Mouse (Mus musculus) heart, adult 18-20 months (tissue): ENCODE data around the gene Lhpp. TPM values are rescaled to one million over a fixed set of nuclear protein-coding genes. Genes with fewer than 3 reads are reported as not detected.

Experiments
- DNase-seq, 2 experiments: peaks; one replicate each; pipeline ENCODE4 v3.0.0; 2021 to 2022; ENCODE audit warnings: mixed read lengths in 1 of 2
- long read RNA-seq, 2 experiments: library from polyadenylated mRNA; stranded (forward); transcript quantifications; one replicate each; pipeline ENCODE4 v2.0.0; 2021
- total RNA-seq, 2 experiments: library from RNA; stranded (reverse); gene quantifications; 2 replicates each; pipeline ENCODE4 v1.2.3; 2021

Lhpp gene
- total RNA-seq: 10 to 100 TPM; 14.3 to 16.4 TPM
- long read RNA-seq, experiment 1, transcript Lhpp-201 (7 exons, 1,612 nt): major isoform, 15 of 20 reads
- long read RNA-seq, experiment 1, partial matches to known transcripts: 2 of 20 reads
- long read RNA-seq, experiment 1, other reads (novel, unspliced or antisense): 3 of 20 reads
- long read RNA-seq, experiment 2, partial matches to known transcripts: 0 of 4 reads
- long read RNA-seq, experiment 2, other reads (novel, unspliced or antisense): 0 of 4 reads

- peak; percentile 87 to 88 for DNase-seq
Observed at GRCm38 (mm10) chr7:132610468-132611318, at the start of gene Lhpp. TSS of gene Lhpp (plus strand) at chr7:132610638.

DNA sequence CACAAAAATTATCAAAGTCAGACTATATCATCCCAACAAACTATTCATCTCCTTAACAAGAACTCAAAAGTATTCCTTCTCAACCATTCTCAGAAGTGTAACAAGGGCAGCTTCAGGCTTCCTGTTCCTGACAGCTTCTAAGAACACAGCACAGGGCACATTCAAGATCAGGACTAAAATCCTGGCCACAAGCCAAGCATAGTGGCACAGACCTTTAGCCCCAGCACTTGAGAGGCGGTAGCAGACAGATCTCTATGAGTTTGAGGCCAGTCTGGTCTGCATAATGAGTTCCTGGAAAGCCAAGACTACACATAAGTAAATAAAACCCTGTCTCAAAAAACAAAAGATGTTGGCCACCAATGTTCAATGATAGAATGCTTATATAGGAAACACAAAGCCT is 44.6 kb upstream of the Lhpp start:
- no peak for DNase-seq

DNA sequence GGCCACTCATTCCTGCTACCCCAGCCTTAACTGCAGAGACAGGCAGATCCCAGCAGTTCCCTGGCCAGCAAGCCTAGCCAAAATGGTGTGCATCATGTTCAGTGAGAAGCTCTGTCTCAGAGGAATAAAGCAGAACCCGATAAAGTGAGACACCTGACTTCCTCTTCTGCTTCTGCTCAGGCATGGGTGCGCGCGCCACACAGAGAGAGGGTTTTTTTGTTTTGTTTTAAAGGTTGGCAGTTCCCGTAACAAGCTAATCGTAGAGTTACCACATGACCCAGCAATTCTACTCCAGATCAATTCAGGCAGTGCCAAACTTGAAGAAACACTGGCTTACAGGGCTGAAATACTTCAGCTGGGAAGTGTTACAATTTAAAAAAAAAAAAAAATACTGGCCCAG is 41.6 kb upstream of the Lhpp start:
- peak; percentile 55 to 60 for DNase-seq

DNA sequence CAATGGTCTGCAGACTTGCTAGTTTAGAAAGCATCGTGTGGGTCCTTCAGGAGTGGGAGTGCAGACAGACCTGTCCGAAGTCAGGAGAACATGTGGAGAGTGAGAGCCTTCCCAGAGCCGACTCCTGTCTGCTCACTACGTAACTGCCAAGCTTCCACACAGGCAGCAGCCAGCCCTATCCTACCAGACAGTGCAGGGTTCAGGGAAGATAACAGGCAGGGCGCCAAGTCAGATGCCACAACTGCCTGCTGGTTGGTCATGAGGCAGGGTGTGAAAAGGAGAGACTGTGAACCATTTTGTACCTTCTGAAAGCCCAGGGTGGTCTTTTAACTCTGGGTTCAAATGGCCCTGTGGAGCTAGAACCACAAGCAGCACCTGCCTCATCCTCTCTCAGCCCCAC is 40.4 kb upstream of the Lhpp start:
- DNase-seq: peak; percentile 67 to 71

- peak; percentile 60 to 61 for DNase-seq
Observed at GRCm38 (mm10) chr7:132571481-132571880, 39.0 kb upstream of the Lhpp start.

DNA sequence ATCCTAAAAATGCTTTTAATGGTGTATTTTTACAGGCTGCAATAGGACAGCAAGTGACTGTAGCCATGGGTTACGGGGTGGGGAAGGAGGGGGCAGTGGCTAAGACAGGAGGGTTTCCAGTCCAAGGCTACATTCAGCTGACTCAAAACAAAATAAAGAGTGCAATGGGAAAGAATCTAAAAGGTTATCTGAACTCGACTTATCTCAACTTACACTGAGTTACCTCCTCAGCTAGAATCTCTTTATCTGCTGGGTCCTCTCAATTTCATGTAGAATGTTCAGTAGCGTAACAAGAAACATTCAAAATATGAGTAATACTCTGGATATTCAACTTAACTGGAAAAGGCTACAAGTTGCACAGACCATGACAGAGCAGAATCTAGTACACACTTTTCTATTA is 37.7 kb upstream of the Lhpp start:
- DNase-seq: no peak

- no peak for DNase-seq
Observed at GRCm38 (mm10) chr7:132573205-132573604, 37.2 kb upstream of the Lhpp start.

- no peak for DNase-seq
Observed at GRCm38 (mm10) chr7:132574646-132575045, 35.8 kb upstream of the Lhpp start.

- DNase-seq: peak; percentile 86 to 88
Observed at GRCm38 (mm10) chr7:132575623-132576022, 34.8 kb upstream of the Lhpp start.

DNA sequence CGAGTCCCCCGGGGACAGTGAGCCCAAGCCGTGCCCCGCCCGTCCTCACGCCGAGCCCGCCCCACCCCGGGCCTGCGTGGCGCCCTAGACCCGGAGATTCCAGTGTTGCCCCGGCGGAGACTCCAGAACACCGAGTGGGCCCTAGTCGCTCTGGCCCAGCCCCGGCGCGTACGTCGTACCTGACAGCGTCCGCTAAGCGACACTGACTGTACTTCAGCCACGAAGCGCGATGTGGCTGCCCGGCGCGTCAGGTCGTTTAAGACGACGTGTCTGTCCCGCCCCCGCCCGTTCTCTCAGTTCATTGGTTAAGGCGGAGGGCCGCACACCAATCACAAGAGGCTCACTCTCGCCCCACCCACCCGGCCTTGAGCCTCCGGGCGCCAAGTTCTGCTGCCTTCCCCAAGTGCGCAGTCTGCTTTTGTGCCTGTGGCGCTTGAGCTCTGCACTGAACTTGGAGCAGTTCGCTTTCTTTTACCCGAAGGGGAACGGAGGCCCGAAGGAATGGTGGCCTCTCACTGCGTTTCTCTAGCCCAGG is 34.3 kb upstream of the Lhpp start, which contains the start of gene Oat:
Oat (minus strand) TSS at position 283 of the 535 bp plus-strand sequence.
- peak; percentile 95 to 97 for DNase-seq

DNA sequence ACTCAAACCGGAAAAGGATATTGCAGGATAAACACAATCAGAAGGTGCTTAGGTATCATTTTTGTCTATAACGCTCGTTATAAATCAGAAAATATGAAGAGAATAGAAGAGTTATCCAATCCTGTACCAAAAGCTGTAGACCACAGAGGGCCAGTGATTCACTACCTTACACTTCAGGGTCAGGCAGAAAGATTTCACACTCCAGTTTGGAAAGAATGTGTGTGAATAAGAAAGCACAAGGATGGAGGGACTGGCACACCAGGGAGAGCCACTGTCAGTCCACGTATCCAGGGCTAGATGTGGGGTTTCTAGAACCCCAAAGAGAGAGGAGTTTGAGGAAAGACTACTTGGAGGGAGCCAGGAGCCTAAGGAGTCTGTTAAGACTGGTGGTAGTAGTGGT is 33.5 kb upstream of the Lhpp start:
- no peak for DNase-seq

DNA sequence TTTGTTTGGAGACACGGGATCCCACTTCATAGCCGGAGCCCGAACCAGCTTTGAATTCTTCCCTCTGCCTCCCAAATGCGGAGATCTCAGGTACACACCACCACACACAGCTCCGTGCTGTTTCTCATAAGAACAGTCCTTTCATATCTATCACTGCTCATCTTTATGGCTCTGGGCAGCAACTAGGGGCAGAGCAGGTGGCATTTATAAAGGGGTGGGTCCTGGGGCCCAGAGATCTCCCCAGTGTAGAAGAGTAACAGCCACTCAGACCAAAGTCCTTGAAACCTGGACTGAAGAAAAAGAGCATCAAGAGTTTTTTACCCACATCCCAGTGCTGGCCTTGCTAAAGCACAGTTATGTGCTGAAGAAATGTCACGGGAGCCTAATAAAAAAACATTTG is 29.9 kb upstream of the Lhpp start:
- no peak for DNase-seq

DNA sequence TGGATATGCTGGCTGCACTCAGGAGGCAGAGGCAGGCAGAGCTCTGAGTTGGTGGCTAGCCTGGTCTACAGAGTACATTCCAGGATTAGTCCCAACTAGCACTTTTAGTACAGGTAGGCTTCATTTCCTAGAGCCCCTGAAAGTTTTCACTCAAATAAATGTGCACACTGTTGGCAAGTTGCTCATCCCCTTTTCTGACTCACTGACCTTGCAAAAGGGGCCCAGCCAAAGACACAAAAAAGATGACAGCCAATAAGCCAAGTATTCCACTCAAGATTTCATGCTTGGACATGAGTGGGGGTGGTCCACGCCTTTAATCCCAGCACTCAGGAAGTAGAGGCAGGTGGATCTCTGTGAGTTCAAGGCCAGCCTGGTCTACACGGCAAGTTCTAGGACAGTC is 29.0 kb upstream of the Lhpp start:
- DNase-seq: no peak

GRCm38 (mm10) chr7:132585695-132586491 is 24.5 kb upstream of the Lhpp start:
- DNase-seq: no peak

GRCm38 (mm10) chr7:132587167-132587566 is 23.3 kb upstream of the Lhpp start:
- no peak for DNase-seq

DNA sequence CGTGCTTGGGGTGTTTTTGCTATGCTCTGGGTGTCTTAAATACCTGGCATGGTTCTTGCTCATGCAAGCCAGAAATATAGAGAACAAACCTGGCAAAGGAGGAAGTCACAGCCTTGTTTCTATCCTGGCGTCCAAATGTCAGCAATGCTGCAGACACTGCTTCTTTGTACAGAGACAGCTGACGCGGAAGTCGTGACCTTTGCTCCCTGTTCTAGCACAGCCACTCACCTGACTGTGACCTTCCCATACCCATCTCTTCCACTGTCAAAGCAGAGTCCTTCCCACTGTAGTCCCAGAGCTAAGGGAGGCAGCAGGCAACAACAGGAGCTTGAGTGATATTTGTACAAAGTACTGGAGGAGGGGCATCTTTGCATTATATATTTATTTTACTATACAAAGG is 20.8 kb upstream of the Lhpp start:
- DNase-seq: no peak

DNA sequence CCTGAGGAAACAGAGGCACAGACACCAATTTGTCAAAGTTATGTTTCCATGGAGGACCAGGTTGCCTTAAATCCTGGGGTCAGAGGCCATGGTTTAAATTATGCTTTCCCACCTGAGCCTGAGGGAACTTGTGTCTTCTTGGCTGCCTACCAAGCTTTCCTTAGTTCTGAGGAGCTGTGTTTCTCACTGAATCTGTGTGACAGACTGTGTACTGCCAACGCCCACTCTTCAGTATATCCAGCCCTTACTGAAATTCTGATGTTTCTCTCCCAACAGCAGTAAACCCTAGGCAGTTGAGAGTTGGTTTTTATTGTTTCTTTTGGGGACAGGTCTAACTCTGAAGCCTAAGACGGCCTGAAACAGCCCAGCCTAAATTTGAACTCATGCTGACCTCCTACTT is 16.7 kb upstream of the Lhpp start:
- DNase-seq: no peak

- DNase-seq: no peak
Observed at GRCm38 (mm10) chr7:132594325-132594724, 16.1 kb upstream of the Lhpp start.

- DNase-seq: no peak
Observed at GRCm38 (mm10) chr7:132595787-132596186, 14.7 kb upstream of the Lhpp start.

DNA sequence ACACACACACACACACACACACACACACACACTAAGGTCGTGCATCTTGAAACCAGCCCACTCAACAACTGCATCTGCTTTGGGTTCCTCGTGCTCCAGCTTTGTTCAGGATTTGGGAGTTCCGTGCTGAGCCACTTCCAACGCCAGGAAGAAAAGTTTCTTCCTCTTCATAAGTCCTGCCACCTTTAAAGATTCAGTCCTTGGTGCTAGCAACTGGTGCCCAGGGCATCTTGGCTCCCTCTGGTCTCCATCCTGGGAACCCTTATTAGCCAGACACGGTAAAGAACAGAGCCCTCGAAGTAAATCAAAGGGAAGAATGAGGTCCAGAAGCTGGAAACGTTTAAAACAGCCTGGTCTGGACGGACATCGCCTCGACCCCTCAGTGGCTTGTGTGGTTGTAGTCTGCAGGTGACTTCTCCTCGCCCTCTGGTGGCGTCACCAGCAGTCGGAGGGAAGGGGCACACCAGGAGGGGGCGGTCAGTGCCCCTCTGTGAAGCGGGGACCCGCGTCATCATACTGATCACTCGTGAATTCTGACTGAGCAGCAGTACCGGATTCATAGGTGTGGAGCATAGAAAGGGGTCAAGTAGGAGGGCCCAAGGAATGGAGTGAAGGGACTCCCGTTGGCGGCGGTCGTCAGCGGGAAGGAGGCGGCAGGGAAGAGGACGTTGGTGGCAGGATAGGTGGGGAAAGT is 13.7 kb upstream of the Lhpp start:
- DNase-seq: no peak

DNA sequence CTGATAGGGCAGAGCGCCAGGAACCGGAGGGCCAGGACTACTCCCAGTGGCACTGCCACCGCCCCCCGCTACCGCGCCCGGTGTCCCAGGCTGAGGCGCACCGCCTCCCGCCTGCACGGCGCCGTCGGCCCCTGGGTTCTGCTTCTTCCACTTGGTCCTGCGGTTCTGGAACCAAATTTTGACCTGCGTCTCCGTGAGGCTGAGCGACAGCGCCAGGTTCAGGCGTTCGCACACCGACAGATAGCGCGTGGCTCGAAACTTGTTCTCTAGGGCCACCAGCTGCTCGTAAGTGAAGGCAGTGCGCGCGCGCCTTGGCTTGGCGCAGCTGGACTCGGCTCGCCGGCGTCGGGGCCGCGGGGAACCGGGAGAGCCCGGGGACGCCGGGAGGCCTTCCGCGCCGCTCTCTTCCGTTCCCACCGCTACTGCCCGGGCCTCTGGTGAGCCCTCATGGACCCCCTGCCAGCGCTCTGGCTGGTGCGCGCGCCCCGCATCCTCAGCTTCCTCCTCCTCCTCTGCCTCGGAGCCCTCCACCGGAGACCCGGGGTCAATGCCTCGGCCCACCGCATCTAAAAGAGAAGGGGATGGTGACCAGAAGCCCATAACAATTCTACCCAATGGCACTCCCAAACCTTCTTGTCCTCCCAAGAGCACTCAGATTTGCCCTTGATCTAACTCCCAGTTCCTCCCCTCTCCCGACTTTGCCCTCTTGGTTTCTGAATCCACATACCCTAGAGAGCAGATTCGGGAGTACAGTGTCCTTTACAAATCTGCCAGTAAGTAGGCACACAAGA is 13.0 kb upstream of the Lhpp start:
- DNase-seq: no peak
